Mouse (Mus musculus): ENCODE results near the gene Gm19684. TPM values are rescaled to one million over a fixed set of nuclear protein-coding genes. Genes with fewer than 3 reads are reported as not detected.
A peak's percentile ranks its signal among the peaks of the same experiment; 100 is the strongest.
"Not testable (repeated sequence)": the region's sequence is repeated elsewhere in the genome, so short reads cannot be mapped to it uniquely, and the experiment has no call there.

The Gm19684 gene
- polyA plus RNA-seq, 1 experiment from 2014 or later = not detected

DNA sequence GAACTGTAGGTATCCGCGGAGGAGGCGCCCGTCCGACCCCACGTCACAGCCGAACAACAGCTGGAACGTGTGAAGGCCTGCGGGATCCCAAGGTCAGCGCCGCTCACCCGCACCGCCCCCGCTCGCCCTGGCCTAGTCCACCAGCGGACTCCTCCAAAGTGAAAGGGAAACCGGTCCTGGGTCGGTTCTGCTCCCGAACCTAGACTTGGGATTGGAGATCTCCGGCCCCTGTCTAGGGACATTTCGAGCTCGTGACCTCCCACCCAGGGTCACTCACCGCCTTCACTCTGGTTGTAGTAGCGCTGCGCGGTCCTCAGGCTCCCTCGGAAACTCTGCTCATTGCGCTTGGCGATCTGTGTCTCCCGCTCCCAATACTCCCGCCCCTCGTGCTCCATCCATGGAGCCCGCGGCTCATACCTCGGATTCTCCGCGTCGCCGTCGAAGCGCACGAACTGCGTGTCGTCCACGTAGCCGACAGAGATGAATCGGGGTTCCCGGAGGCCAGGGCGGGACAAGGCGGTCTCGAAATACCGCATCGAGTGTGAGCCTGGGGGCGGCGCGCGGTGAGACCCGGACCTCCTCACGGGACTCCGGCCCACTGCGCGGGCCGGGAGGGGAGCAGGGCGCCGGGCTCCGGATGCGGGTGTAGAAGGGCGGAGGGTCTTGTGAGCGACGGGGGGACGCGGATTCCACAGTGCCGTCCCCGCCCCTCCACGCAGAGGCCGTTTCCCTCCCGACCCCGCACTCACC, 23.8 kb downstream of the Gm19684 start:
- Histone ChIP-seq H3K9me3 (no peaks in the 10 kb centered on the region), H3K27ac (replicated peaks) (no peak overlapping the region), H3K36me3 (replicated peaks) (no peaks in the 10 kb centered on the region), H3K27me3 (replicated peaks; ENCODE audit: low read depth, poor library complexity, severe bottlenecking) (peaks cover 88% of the 10 kb centered on the region), H3K4me3 (peak overlapping the region; percentile 44), H3K4me1 (peaks cover 10% of the 10 kb centered on the region)
- DNase-seq (ENCODE audit: low spot score) = peak; percentile 47
- WGBS = 2% methylated on average over 78 of the region's 78 CpGs

DNA sequence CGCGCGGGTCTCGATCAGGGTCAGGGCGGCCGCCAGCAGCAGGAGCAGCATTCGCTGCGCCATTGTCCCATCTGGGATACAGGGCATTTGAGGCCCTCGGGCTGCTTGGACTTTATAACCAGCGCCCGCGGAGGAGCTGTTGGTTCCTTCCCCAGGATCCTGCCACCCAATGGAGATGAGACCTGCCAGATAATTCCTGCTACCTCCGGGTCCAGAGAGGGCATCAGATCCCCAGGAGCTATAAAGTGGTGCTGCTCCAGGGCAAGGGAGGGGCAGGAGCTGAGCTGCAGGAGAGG, 24.3 kb downstream of the Gm19684 start:
- not testable (repeated sequence) for H3K27ac ChIP-seq (replicated peaks); DNase-seq (ENCODE audit: low spot score); H3K36me3 ChIP-seq (replicated peaks); H3K9me3 ChIP-seq
- Histone ChIP-seq H3K4me1 (peaks cover 10% of the 10 kb centered on the region), H3K27me3 (replicated peaks; ENCODE audit: low read depth, poor library complexity, severe bottlenecking) (peaks cover 89% of the 10 kb centered on the region), H3K4me3 (peak overlapping the region; percentile 44)
- under 1% methylated on average over 13 of the region's 13 CpGs for WGBS

DNA sequence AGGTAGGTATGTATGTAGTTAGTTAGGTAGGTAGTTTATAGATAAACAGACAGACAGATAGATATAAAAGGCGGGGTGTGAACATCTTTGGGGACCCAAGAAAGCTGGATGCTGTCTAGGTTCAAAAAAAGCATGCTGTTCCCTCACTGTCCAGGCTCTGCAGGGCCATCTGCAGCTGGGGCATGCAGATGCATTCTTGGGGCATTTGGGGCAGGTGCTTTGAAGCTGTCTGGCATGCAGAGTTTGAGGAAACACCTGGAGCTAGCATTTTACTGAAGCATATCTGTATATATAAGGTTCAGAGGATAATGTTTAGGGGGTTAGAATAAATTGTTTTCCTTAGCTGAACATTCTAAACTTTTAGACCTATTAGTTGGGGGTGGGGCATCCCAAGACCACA, 25.5 kb downstream of the Gm19684 start:
- H3K27ac ChIP-seq (replicated peaks); H3K36me3 ChIP-seq (replicated peaks); H3K4me3 ChIP-seq; DNase-seq (ENCODE audit: low spot score); H3K9me3 ChIP-seq: not testable (repeated sequence)
- Histone ChIP-seq H3K27me3 (replicated peaks; ENCODE audit: low read depth, poor library complexity, severe bottlenecking) (peaks cover 86% of the 10 kb centered on the region), H3K4me1 (peaks cover 10% of the 10 kb centered on the region)
- 83% methylated on average over 1 of the region's 1 CpGs for WGBS

DNA sequence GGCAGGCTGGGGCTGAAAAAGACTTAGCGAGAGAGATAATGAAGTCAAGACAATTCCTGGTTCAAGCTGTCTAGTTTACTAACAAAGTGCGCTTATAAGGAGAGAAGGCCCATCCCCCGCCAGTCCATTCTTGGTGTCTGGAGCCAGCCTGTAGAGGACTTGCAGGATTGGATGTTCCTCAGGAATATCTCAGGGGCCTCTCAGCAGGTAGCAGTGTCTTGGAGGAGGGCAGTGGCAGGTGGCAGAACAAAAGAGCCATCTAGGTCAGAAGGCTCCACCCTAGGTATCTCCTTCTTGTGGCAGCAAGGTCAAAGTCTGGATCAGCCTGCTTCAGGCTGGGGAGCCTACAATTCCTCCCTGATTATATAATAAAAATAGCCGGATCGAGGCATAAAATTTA, 27.0 kb downstream of the Gm19684 start:
- 69% methylated on average over 5 of the region's 5 CpGs for WGBS
- Histone ChIP-seq H3K4me1 (peaks cover 10% of the 10 kb centered on the region), H3K27me3 (replicated peaks; ENCODE audit: low read depth, poor library complexity, severe bottlenecking) (peaks cover 87% of the 10 kb centered on the region)
- not testable (repeated sequence) for H3K4me3 ChIP-seq; H3K27ac ChIP-seq (replicated peaks); H3K36me3 ChIP-seq (replicated peaks); H3K9me3 ChIP-seq; DNase-seq (ENCODE audit: low spot score)

DNA sequence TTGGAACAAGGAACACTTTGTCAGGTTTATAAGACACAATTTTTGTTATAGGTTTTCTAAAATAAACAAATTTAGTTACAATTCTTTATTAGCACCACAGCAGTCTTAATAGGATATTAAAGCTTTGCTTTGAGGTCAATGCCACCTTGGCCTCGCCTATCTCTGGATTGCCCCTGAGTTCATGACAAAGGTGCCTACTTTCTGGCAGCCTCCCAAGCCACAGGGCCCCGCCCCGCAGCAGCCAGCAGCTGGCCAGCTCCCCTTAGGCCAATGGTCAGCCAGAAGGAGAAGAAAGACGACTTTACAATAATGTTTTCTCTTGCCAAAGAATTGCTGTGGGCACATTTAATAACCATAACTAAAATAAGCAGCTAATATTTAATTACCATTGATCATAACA, 29.7 kb downstream of the Gm19684 start:
- not testable (repeated sequence) for H3K4me1 ChIP-seq; H3K4me3 ChIP-seq; H3K9me3 ChIP-seq; H3K27ac ChIP-seq (replicated peaks); H3K36me3 ChIP-seq (replicated peaks); DNase-seq (ENCODE audit: low spot score)
- WGBS = 46% methylated on average over 4 of the region's 4 CpGs
- H3K27me3 ChIP-seq (replicated peaks; ENCODE audit: low read depth, poor library complexity, severe bottlenecking) = peaks cover 89% of the 10 kb centered on the region

DNA sequence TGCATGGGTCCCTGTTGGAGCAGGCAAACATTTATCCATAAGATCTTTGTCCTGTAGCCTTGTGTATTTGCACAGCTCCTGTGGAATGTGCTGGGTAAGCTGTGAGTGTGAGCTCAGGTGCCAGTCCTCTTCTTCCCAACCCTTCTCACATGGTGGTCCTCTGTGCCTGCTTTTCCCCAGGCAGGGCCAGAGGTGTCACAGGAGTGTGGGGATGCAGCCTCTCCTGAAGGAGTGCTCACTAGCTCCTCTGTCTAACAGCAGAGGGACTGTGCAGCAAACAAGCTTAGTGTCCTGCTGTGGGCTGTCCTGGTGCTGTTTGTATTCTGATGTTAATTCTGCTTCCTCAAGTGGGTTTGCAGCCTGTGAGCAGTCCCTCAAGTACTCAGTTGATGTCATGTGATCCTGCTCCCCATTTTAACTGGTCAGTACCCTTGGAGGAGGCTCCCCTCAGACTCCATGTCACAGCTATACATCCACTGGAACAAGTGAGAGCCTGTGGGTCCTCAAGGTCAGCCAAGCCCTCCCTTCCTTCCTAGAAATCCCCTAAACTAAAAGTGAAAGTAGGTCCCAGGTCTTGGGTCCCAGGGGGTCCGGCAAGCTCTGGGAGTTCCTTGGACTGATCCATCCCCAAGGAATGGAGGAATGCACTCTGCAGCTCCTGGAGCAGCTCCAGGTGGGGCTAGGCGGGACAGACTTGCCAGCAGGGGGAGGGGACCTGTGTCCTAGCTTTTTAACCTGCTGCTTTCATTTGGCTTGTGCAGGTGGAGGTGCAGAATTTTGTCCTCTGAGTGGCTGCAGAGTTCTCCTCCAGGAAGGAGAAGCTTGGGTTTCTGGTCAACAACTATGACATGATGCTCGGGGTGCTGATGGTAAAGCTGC, 33.0 kb downstream of the Gm19684 start:
- Histone ChIP-seq H3K4me1 (no peaks in the 10 kb centered on the region), H3K4me3 (no peak overlapping the region), H3K36me3 (replicated peaks) (no peaks in the 10 kb centered on the region), H3K27me3 (replicated peaks; ENCODE audit: low read depth, poor library complexity, severe bottlenecking) (peaks cover 90% of the 10 kb centered on the region), H3K9me3 (no peaks in the 10 kb centered on the region), H3K27ac (replicated peaks) (no peak overlapping the region)
- WGBS = 17% methylated on average over 3 of the region's 3 CpGs
- no peak for DNase-seq (ENCODE audit: low spot score)

DNA sequence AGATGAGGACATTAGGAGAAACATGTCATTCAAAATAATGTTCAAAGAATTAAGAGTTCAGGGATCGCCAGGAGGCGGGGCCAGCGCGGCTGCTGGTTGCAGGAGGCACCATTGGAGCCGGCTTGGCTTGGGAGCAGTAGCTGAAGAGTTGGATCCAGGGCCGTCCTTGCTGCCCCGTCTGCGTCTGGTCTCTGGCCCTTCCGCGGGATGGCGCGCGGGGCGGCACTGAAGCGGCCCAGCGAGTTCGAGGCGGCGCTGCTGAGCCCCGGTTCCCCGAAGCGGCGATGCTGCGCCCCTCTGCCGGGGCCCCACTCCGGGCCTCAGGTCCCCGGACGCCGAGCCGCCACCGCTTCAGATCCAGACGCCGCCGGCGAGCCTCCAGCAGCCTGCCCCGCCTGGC, 36.3 kb downstream of the Gm19684 start:
- H3K4me1 ChIP-seq; H3K27ac ChIP-seq (replicated peaks); H3K36me3 ChIP-seq (replicated peaks); H3K9me3 ChIP-seq: not testable (repeated sequence)
- Histone ChIP-seq H3K27me3 (replicated peaks; ENCODE audit: low read depth, poor library complexity, severe bottlenecking) (peaks cover 99% of the 10 kb centered on the region), H3K4me3 (peak overlapping the region; percentile 49)
- DNase-seq (ENCODE audit: low spot score) = peak; percentile 66
- under 1% methylated on average over 36 of the region's 36 CpGs for WGBS

DNA sequence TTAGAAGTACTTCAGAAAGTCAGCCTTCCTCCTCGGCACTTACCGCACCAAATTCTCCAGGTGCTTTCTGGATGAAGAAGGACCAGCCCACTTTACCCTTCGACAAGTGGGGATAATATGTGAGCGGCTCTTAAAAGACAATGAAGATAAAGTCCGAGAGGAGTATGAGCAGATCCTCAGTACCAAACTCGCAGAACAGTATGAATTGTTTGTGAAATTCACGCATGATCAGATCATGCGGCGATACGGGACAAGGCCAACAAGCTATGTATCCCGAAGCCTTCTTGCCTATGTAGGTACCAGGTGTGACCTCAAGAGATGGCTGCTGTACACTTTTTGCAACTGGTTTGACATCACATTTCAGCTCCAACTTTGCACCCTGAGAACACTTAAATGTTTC, 36.8 kb downstream of the Gm19684 start:
- Histone ChIP-seq H3K27me3 (replicated peaks; ENCODE audit: low read depth, poor library complexity, severe bottlenecking) (peaks cover 99% of the 10 kb centered on the region), H3K4me3 (peak overlapping the region; percentile 49; the same call in 1 of the 2 replicates)
- not testable (repeated sequence) for H3K36me3 ChIP-seq (replicated peaks); H3K27ac ChIP-seq (replicated peaks); H3K4me1 ChIP-seq; DNase-seq (ENCODE audit: low spot score); H3K9me3 ChIP-seq
- 13% methylated on average over 11 of the region's 11 CpGs for WGBS

DNA sequence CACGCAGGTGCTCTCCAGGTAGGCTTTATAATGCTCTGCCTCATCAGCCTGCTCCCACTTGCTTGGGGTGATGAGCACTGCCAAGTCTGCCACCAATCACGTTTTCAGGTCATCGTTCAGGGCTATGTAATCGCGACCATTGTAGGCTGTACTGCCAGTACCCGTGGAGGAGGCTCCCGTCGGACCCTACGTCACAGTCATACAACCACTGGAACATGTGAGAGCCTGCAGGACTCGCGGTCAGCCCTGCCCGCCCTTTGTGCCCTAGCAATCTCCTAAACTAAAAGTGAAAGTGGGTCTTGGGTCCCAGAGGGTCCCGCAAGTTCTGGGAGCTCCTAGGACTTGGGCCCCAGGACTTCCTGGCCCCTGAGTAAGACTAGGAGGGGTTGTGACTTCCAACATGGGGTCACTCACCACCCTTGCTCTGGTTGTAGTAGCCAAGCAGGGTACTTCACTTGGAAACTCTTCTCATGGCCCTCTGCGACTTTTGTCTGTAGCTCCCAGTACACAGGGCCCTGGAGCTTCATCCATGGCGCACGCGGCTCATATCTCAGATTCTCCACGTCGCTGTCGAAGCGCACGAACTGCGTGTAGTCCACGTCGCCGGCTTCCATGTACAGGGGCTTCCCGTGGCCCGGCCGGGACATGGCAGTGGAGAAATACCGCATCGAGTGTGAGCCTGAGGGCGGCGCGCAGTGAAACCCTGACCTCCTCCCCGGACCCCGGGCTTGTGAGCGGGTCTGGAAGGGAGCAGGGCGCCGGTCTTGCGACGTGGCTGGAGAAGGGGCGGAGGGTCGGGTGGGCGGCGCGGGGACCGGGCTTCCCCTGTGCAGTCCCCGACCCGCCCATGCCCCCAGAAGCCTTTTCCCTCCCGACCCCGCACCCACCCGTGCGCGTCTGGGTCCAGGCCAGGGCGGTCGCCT, 39.9 kb downstream of the Gm19684 start:
- peak overlapping the region; percentile 36 for H3K4me3 ChIP-seq
- no peaks in the 10 kb centered on the region for H3K36me3 ChIP-seq (replicated peaks)
- peak; percentile 39 for DNase-seq (ENCODE audit: low spot score)
- H3K27me3 ChIP-seq (replicated peaks; ENCODE audit: low read depth, poor library complexity, severe bottlenecking) = peaks cover 99% of the 10 kb centered on the region
- H3K9me3 ChIP-seq = no peaks in the 10 kb centered on the region
- H3K4me1 ChIP-seq = peaks cover 4% of the 10 kb centered on the region
- 2% methylated on average over 56 of the region's 56 CpGs for WGBS
- no peak overlapping the region for H3K27ac ChIP-seq (replicated peaks)

DNA sequence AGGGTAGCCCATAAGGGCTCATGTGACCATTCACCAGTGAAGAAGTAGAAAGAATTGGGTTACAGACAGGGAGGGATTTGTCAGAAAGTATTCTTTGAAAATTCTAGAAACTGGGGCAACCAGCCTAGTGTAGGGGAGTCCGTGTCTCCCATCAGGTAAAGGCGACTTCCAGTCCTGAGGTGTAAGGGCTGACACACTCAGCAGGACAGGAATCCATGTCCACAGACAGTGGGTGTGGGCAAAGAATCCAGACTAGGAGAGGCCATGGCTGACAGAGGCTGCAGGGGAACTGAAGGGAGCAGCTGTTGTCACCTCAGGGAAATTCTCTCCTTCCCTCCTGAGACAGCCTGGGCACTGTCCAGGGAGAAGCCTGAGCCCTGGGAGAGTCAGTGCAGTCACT, 45.4 kb downstream of the Gm19684 start:
- H3K36me3 ChIP-seq (replicated peaks); H3K4me1 ChIP-seq; H3K4me3 ChIP-seq; H3K27ac ChIP-seq (replicated peaks); H3K9me3 ChIP-seq; DNase-seq (ENCODE audit: low spot score): not testable (repeated sequence)
- 16% methylated on average over 2 of the region's 2 CpGs for WGBS
- peaks cover 97% of the 10 kb centered on the region for H3K27me3 ChIP-seq (replicated peaks; ENCODE audit: low read depth, poor library complexity, severe bottlenecking)

DNA sequence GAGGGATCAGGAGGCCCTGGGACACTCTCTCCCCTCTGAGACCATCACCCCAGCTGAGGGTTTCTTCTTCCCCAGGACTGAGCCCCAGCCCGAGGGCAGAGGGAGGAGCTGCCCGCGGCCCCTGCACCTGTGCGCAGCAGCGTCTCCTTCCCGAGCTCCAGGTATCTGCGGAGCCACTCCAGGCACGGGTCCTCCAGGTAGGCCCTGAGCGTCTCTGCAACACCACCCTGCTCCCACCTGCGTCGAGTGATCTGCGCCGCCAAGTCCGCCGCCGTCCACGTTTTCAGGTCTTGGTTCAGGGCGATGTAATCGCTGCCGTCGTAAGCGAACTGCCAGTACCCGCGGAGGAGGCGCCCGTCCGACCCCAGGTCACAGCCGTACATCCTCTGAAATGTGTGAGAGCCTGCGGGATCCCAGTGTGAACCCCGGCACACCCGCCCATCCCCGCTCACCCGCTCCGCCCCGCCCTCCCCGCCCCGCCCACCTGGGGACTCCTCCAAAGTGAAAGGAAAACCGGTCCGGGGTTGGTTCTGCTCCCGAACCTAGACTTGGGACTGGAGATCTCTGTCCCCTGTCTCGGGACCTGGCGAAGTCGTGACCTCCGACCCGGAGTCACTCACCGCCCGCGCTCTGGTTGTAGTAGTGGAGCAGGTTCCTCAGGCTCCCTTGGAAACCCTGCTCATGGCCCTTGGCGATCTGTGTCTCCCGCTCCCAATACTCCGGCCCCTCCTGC, 46.0 kb downstream of the Gm19684 start:
- no peak overlapping the region for H3K27ac ChIP-seq (replicated peaks)
- no peaks in the 10 kb centered on the region for H3K36me3 ChIP-seq (replicated peaks)
- peaks cover 95% of the 10 kb centered on the region for H3K27me3 ChIP-seq (replicated peaks; ENCODE audit: low read depth, poor library complexity, severe bottlenecking)
- under 1% methylated on average over 51 of the region's 51 CpGs for WGBS
- H3K4me3 ChIP-seq = peak overlapping the region; percentile 43
- no peaks in the 10 kb centered on the region for H3K9me3 ChIP-seq
- DNase-seq (ENCODE audit: low spot score) = peak; percentile 35
- H3K4me1 ChIP-seq = peaks cover 10% of the 10 kb centered on the region

Measured in embryonic facial prominence, embryonic 10.5 days (tissue).